Mouse (Mus musculus) kidney, adult 8-10 months (tissue): ENCODE results near the gene Tex44.

Source experiments
- DNase-seq, 2 experiments: peaks; one replicate each; pipeline ENCODE4 v3.0.0; 2022

The Tex44 gene

GRCm38 (mm10) chr1:86426128-86426527, at the start of gene Tex44, which contains the start of gene Nmur1:
TSS of gene Tex44 (plus strand) at chr1:86426329.
TSS of gene Nmur1 (minus strand) at chr1:86426228.
- no peak for DNase-seq

GRCm38 (mm10) chr1:86376354-86376753, 49.8 kb upstream of the Tex44 start:
- no peak for DNase-seq

- no peak for DNase-seq
Observed at GRCm38 (mm10) chr1:86378662-86379061, 47.5 kb upstream of the Tex44 start.

GRCm38 (mm10) chr1:86379161-86379569, 47.0 kb upstream of the Tex44 start:
- DNase-seq: no peak

- peak in 1 of 2 experiments; percentile 23 for DNase-seq
Observed at GRCm38 (mm10) chr1:86381027-86381426, 45.1 kb upstream of the Tex44 start.

- peak; percentile 11 to 67 for DNase-seq
Observed at GRCm38 (mm10) chr1:86389230-86389629, 36.9 kb upstream of the Tex44 start.

- no peak for DNase-seq
Observed at GRCm38 (mm10) chr1:86391425-86391824, 34.7 kb upstream of the Tex44 start.

- no peak for DNase-seq
Observed at GRCm38 (mm10) chr1:86393219-86393618, 32.9 kb upstream of the Tex44 start.

GRCm38 (mm10) chr1:86394246-86394645, 31.9 kb upstream of the Tex44 start:
- no peak for DNase-seq

GRCm38 (mm10) chr1:86395897-86396296, 30.2 kb upstream of the Tex44 start:
- no peak for DNase-seq

- DNase-seq: no peak
Observed at GRCm38 (mm10) chr1:86397621-86398020, 28.5 kb upstream of the Tex44 start.

- no peak for DNase-seq
Observed at GRCm38 (mm10) chr1:86398222-86398621, 27.9 kb upstream of the Tex44 start.

GRCm38 (mm10) chr1:86399322-86399721, 26.8 kb upstream of the Tex44 start:
- no peak for DNase-seq

GRCm38 (mm10) chr1:86400096-86400754, 25.9 kb upstream of the Tex44 start:
- DNase-seq: no peak

GRCm38 (mm10) chr1:86404834-86405233, 21.3 kb upstream of the Tex44 start:
- peak in 1 of 2 experiments; percentile 14 for DNase-seq

- DNase-seq: no peak
Observed at GRCm38 (mm10) chr1:86406313-86406712, 19.8 kb upstream of the Tex44 start.

GRCm38 (mm10) chr1:86406914-86407313, 19.2 kb upstream of the Tex44 start:
- peak; percentile 31 to 40 for DNase-seq

- DNase-seq: no peak
Observed at GRCm38 (mm10) chr1:86408515-86408914, 17.6 kb upstream of the Tex44 start.

- no peak for DNase-seq
Observed at GRCm38 (mm10) chr1:86409476-86409875, 16.7 kb upstream of the Tex44 start.

GRCm38 (mm10) chr1:86414715-86415114, 11.4 kb upstream of the Tex44 start:
- DNase-seq: no peak

- DNase-seq: no peak
Observed at GRCm38 (mm10) chr1:86415144-86415543, 11.0 kb upstream of the Tex44 start.

GRCm38 (mm10) chr1:86415612-86416184, 10.4 kb upstream of the Tex44 start:
- no peak for DNase-seq

GRCm38 (mm10) chr1:86416321-86416720, 9.8 kb upstream of the Tex44 start:
- no peak for DNase-seq

- no peak for DNase-seq
Observed at GRCm38 (mm10) chr1:86421007-86421406, 5.1 kb upstream of the Tex44 start.

- no peak for DNase-seq
Observed at GRCm38 (mm10) chr1:86423879-86424278, 2.2 kb upstream of the Tex44 start.
